Mouse (Mus musculus) testis, adult 2 months (tissue): ENCODE measurements around the gene Gprin2.

Experiments used
- CTCF ChIP-seq: fragments of 200-500 bp; IDR thresholded peaks from 2 replicates; pipeline ENCODE4 v1.5.1; 2012; ENCODE audit warnings: low read depth, mild to moderate bottlenecking, inconsistent platforms, low read length, moderate library complexity; ENCODE audit not compliant: control insufficient read depth, insufficient read depth, insufficient replicate concordance
- POLR2A ChIP-seq: fragments of 200-500 bp; IDR thresholded peaks from 2 replicates; pipeline ENCODE4 v1.6.1; 2012; ENCODE audit warnings: low read depth, mild to moderate bottlenecking, inconsistent platforms, low read length, moderate library complexity; ENCODE audit not compliant: control insufficient read depth

GRCm38 (mm10) chr14:34155752-34156151 lies 45.7 kb downstream of the Gprin2 start:
- TF ChIP-seq POLR2A (no peak), CTCF (no peak)
